Mouse (Mus musculus): ENCODE measurements around the gene Nudcd3. TPM values are rescaled to one million over a fixed set of nuclear protein-coding genes. Genes with fewer than 3 reads are reported as not detected.
A peak's percentile ranks its signal among the peaks of the same experiment; 100 is the strongest.
"Not testable (repeated sequence)": the region's sequence is repeated elsewhere in the genome, so short reads cannot be mapped to it uniquely, and the experiment has no call there.

Gene Nudcd3
- polyA plus RNA-seq, 1 experiment from 2014 or later: 30.4 TPM

DNA sequence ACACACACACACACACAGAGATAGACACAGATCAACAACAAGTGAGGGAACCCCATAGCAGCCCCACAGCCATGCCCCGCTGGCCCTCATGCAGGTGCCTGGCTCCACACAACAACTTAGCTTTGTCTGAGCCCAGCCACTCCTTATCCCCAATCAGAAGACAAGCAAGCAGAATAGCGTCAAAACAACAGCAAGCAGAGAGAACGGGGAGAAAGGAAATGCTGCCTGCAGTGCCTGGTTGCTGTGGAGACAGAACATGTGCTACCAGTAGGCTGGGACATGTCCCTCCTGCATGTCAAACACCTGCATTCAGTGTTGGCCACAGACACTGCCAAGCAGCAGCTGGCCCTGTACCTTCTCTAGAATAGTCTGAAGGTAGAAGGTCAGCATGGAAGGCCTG lies 92.5 kb downstream of the Nudcd3 start:
- H3K27ac ChIP-seq (replicated peaks in 1 of 2; ENCODE audit: control insufficient read depth in 1 of 2, insufficient read depth in 1 of 2, low read depth in 2 of 2, low read length in 2 of 2): no peak overlapping the region
- 78% methylated on average over 3 of the region's 3 CpGs for WGBS
- ATAC-seq (ENCODE audit: insufficient number of reproducible peaks, insufficient read depth, low FRiP score, low read depth): no peak
- no peak overlapping the region for H3K4me3 ChIP-seq (ENCODE audit: control insufficient read depth in 1 of 2, insufficient read depth in 1 of 2, low read depth in 1 of 2, low read length in 2 of 2)
- H3K9me3 ChIP-seq (ENCODE audit: control insufficient read depth, low read length): no peaks in the 10 kb centered on the region
- no peak overlapping the region for H3K4me2 ChIP-seq (ENCODE audit: low read length)
- H3K27me3 ChIP-seq (ENCODE audit: control insufficient read depth, insufficient read depth, low read length): no peaks in the 10 kb centered on the region
- H3K36me3 ChIP-seq (ENCODE audit: control insufficient read depth, insufficient read depth, low read length): peaks cover 64% of the 10 kb centered on the region
- 0 out of 4 replicates have a peak, but pooled peaks cover 0 to 3% of the 10 kb centered on the region in 2 experiments for H3K4me1 ChIP-seq (ENCODE audit: control insufficient read depth in 2 of 2, insufficient read depth in 2 of 2, low read length in 2 of 2)
- H3K9ac ChIP-seq (ENCODE audit: low read length): no peak overlapping the region

DNA sequence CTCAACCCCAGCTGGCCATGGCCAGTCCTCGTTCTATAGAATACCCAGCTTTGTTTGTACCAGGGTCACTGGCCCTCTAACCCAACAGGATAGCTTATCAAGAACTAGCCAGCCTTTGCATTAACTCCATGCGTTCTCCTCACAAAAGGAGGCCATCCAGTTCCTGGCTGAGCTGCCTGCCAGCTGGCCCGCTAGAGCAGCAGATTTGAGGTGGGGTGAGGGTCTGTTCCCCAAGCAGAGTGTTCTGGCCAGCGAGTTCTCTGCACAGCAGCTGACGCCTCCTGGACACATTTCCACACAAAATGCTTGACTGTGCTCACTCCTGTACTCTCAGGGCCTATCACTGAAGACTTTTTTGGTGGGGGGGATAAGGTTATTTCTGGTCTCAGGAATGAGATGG lies 95.5 kb downstream of the Nudcd3 start:
- WGBS: 76% methylated on average over 5 of the region's 5 CpGs
- Histone ChIP-seq H3K4me2 (ENCODE audit: low read length) (no peak overlapping the region), H3K9ac (ENCODE audit: low read length) (no peak overlapping the region), H3K4me3 (ENCODE audit: control insufficient read depth in 1 of 2, insufficient read depth in 1 of 2, low read depth in 1 of 2, low read length in 2 of 2) (no peak overlapping the region), H3K4me1 (ENCODE audit: control insufficient read depth in 2 of 2, insufficient read depth in 2 of 2, low read length in 2 of 2) (0 out of 4 replicates have a peak, but pooled peaks cover 0 to 3% of the 10 kb centered on the region in 2 experiments), H3K9me3 (ENCODE audit: control insufficient read depth, low read length) (no peaks in the 10 kb centered on the region), H3K27me3 (ENCODE audit: control insufficient read depth, insufficient read depth, low read length) (no peaks in the 10 kb centered on the region), H3K36me3 (ENCODE audit: control insufficient read depth, insufficient read depth, low read length) (peaks cover 35% of the 10 kb centered on the region), H3K27ac (replicated peaks in 1 of 2; ENCODE audit: control insufficient read depth in 1 of 2, insufficient read depth in 1 of 2, low read depth in 2 of 2, low read length in 2 of 2) (no peak overlapping the region)
- ATAC-seq (ENCODE audit: insufficient number of reproducible peaks, insufficient read depth, low FRiP score, low read depth): no peak

DNA sequence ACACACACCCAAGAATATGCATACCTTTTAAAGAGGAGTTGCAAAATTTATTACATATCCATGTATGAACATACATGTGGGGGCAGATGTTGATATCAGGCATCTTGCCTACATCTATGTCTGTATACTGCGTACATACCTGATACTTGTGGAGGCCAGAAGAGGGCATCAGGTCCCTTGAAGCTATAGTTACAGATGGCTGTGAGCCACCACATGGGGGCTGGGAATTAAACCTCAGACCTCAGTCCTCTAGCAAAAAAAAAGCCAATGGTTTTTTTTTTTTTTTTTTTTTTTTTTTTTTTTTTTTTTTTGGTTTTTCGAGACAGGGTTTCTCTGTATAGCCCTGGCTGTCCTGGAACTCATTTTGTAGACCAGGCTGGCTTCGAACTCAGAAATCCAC lies 103.6 kb downstream of the Nudcd3 start:
- ATAC-seq (ENCODE audit: insufficient number of reproducible peaks, insufficient read depth, low FRiP score, low read depth); H3K27ac ChIP-seq (replicated peaks in 1 of 2; ENCODE audit: control insufficient read depth in 1 of 2, insufficient read depth in 1 of 2, low read depth in 2 of 2, low read length in 2 of 2); H3K9ac ChIP-seq (ENCODE audit: low read length); H3K4me1 ChIP-seq (ENCODE audit: control insufficient read depth in 2 of 2, insufficient read depth in 2 of 2, low read length in 2 of 2); H3K4me2 ChIP-seq (ENCODE audit: low read length); H3K4me3 ChIP-seq (ENCODE audit: control insufficient read depth in 1 of 2, insufficient read depth in 1 of 2, low read depth in 1 of 2, low read length in 2 of 2); H3K27me3 ChIP-seq (ENCODE audit: control insufficient read depth, insufficient read depth, low read length); H3K9me3 ChIP-seq (ENCODE audit: control insufficient read depth, low read length); H3K36me3 ChIP-seq (ENCODE audit: control insufficient read depth, insufficient read depth, low read length): not testable (repeated sequence)
- 98% methylated on average over 2 of the region's 3 CpGs for WGBS

DNA sequence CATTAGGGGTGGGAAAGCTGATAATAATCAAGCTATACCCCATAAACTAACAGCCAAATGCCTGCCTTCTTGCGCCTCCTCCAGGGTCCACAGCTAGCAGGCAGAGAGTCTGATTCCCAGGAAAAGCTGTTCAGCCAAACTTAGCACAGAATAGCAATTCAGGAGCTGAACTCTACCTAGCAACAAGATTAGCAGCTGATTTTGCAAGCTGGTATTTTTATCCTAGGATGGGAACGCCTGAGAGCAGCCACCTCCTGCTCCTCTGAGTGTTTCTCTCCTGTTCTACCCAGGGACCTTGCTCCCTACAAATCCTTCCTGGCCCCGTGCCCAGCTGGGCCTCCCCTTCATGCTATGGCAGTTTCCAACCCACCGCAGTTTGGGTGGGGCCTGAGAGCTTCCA lies 113.2 kb downstream of the Nudcd3 start:
- H3K9ac ChIP-seq (ENCODE audit: low read length): peak overlapping the region; percentile 36
- peak overlapping the region; percentile 28 to 67; a peak in 3 of 4 replicates for H3K27ac ChIP-seq (replicated peaks in 1 of 2; ENCODE audit: control insufficient read depth in 1 of 2, insufficient read depth in 1 of 2, low read depth in 2 of 2, low read length in 2 of 2)
- H3K36me3 ChIP-seq (ENCODE audit: control insufficient read depth, insufficient read depth, low read length): no peaks in the 10 kb centered on the region
- H3K4me2 ChIP-seq (ENCODE audit: low read length): peak overlapping the region; percentile 17; the same call in 1 of the 2 replicates
- ATAC-seq (ENCODE audit: insufficient number of reproducible peaks, insufficient read depth, low FRiP score, low read depth): no peak
- no peaks in the 10 kb centered on the region for H3K27me3 ChIP-seq (ENCODE audit: control insufficient read depth, insufficient read depth, low read length)
- 26% methylated on average over 4 of the region's 4 CpGs for WGBS
- H3K9me3 ChIP-seq (ENCODE audit: control insufficient read depth, low read length): no peaks in the 10 kb centered on the region
- peaks cover 14 to 17% of the 10 kb centered on the region in 2 experiments for H3K4me1 ChIP-seq (ENCODE audit: control insufficient read depth in 2 of 2, insufficient read depth in 2 of 2, low read length in 2 of 2)
- H3K4me3 ChIP-seq (ENCODE audit: control insufficient read depth in 1 of 2, insufficient read depth in 1 of 2, low read depth in 1 of 2, low read length in 2 of 2): no peak overlapping the region

DNA sequence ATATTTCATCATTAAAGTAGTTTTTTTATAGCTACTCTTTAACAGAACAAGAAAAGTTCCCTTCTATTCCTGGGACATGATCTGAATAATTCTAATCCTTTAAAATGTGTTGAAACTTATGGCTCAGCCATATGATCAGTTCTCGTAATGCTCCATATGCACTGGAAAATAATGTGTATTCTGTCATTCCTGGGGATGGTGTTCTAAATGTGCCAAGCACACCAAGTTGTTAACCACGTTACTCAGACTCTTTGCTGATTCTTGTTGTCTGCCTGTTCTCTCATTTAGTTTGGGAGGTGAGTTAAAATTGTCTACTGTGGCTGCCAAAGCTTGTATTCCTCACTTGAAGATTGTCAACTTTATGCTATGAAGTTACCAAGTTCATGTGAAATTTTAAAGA lies 121.5 kb downstream of the Nudcd3 start:
- Histone ChIP-seq H3K4me2 (ENCODE audit: low read length) (no peak overlapping the region), H3K9ac (ENCODE audit: low read length) (no peak overlapping the region), H3K27me3 (ENCODE audit: control insufficient read depth, insufficient read depth, low read length) (no peaks in the 10 kb centered on the region), H3K4me3 (ENCODE audit: control insufficient read depth in 1 of 2, insufficient read depth in 1 of 2, low read depth in 1 of 2, low read length in 2 of 2) (no peak overlapping the region), H3K9me3 (ENCODE audit: control insufficient read depth, low read length) (no peaks in the 10 kb centered on the region), H3K4me1 (ENCODE audit: control insufficient read depth in 2 of 2, insufficient read depth in 2 of 2, low read length in 2 of 2) (peaks cover 12 to 15% of the 10 kb centered on the region in 2 experiments), H3K36me3 (ENCODE audit: control insufficient read depth, insufficient read depth, low read length) (no peaks in the 10 kb centered on the region), H3K27ac (replicated peaks in 1 of 2; ENCODE audit: control insufficient read depth in 1 of 2, insufficient read depth in 1 of 2, low read depth in 2 of 2, low read length in 2 of 2) (no peak overlapping the region)
- ATAC-seq (ENCODE audit: insufficient number of reproducible peaks, insufficient read depth, low FRiP score, low read depth): no peak
- WGBS: 83% methylated on average over 2 of the region's 2 CpGs

DNA sequence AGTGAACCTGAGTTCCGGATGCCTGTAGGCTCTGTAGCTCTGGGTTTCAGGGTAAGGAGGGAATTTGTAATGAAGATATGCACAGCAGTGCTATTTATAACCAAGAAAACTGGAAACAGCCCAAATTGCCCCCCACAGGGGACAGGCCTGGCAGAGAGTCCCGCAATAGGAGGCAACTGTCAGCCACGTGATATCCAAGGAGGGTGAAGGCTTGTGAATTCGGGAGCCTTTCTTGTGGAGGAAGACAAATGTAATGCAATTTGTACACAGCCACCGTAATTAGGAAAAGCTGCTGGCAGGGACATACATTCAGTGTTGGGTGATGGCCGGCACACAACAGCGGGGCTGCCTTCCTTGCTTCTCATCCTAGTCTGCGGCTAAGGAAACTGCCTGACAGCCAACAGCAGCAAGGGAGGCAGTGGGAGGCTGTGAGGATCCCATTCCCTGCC lies 124.6 kb downstream of the Nudcd3 start:
- H3K9me3 ChIP-seq (ENCODE audit: control insufficient read depth, low read length): no peaks in the 10 kb centered on the region
- H3K4me1 ChIP-seq (ENCODE audit: control insufficient read depth in 2 of 2, insufficient read depth in 2 of 2, low read length in 2 of 2): peaks cover 12 to 15% of the 10 kb centered on the region in 2 experiments
- 34% methylated on average over 8 of the region's 8 CpGs for WGBS
- H3K4me2 ChIP-seq (ENCODE audit: low read length): peak overlapping the region; percentile 27; the same call in 1 of the 2 replicates
- ATAC-seq (ENCODE audit: insufficient number of reproducible peaks, insufficient read depth, low FRiP score, low read depth): peak; percentile 61; the same call in 1 of the 2 replicates
- H3K27me3 ChIP-seq (ENCODE audit: control insufficient read depth, insufficient read depth, low read length): 0 out of 2 replicates have a peak, but pooled peaks cover 3% of the 10 kb centered on the region
- H3K36me3 ChIP-seq (ENCODE audit: control insufficient read depth, insufficient read depth, low read length): no peaks in the 10 kb centered on the region
- no peak overlapping the region for H3K4me3 ChIP-seq (ENCODE audit: control insufficient read depth in 1 of 2, insufficient read depth in 1 of 2, low read depth in 1 of 2, low read length in 2 of 2)
- peak overlapping the region; percentile 31; the same call in 1 of the 2 replicates for H3K9ac ChIP-seq (ENCODE audit: low read length)
- H3K27ac ChIP-seq (replicated peaks in 1 of 2; ENCODE audit: control insufficient read depth in 1 of 2, insufficient read depth in 1 of 2, low read depth in 2 of 2, low read length in 2 of 2): peak overlapping the region; percentile 16 to 66; a peak in 2 of 4 replicates

DNA sequence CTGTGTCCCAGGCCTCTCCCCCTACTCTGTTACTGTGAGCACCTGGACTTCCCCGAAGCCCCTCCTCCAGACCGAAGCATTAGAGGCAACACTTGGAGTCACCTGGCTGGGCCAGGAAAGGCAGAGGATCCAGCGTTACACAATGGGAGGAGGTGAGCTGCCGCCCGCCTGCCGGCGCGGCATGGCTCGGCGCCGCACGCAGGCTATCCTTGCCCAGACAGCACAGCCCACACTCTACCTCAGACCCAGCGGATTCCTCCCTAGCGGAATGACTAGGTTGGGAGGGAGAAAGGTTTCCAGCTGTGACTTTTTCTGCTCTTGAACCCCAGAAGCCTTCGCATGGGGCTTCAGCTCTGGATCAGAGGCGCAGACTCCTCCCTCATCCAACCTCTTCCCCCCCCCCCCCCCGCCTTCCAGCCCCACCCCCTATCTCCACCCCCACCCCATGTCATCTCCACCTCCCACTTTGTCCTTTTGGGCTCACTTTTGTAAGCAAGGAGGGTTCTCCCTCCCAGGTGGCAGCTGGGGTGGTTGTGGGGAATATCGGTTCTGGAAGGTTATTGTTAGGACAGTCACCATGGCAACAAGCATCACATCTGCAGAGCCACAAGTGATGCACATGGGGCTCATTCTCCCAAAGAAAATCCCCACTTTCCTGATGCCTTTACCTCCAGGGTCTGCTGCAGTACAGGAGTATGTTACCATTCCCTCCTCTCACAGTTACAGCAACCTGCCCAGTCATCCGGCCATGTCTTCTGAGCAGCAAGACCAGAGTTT lies 131.8 kb downstream of the Nudcd3 start:
- no peaks in the 10 kb centered on the region for H3K36me3 ChIP-seq (ENCODE audit: control insufficient read depth, insufficient read depth, low read length)
- peak overlapping the region; percentile 29; the same call in 1 of the 2 replicates for H3K4me2 ChIP-seq (ENCODE audit: low read length)
- peaks cover 0 to 15% of the 10 kb centered on the region in 2 experiments; a peak in 3 of 4 replicates for H3K4me1 ChIP-seq (ENCODE audit: control insufficient read depth in 2 of 2, insufficient read depth in 2 of 2, low read length in 2 of 2)
- WGBS: 15% methylated on average over 18 of the region's 19 CpGs
- no peak overlapping the region for H3K4me3 ChIP-seq (ENCODE audit: control insufficient read depth in 1 of 2, insufficient read depth in 1 of 2, low read depth in 1 of 2, low read length in 2 of 2)
- peaks cover 73% of the 10 kb centered on the region for H3K27me3 ChIP-seq (ENCODE audit: control insufficient read depth, insufficient read depth, low read length)
- H3K9me3 ChIP-seq (ENCODE audit: control insufficient read depth, low read length): no peaks in the 10 kb centered on the region
- 0 out of 2 replicates have a peak, but pooled peaks have one; percentile 10 for ATAC-seq (ENCODE audit: insufficient number of reproducible peaks, insufficient read depth, low FRiP score, low read depth)
- no peak overlapping the region for H3K9ac ChIP-seq (ENCODE audit: low read length)
- no peak overlapping the region for H3K27ac ChIP-seq (replicated peaks in 1 of 2; ENCODE audit: control insufficient read depth in 1 of 2, insufficient read depth in 1 of 2, low read depth in 2 of 2, low read length in 2 of 2)

All from heart, embryonic 14.5 days (tissue).